Mouse (Mus musculus): Measurements from ENCODE around the gene Casp9. TPM values are rescaled to one million over a fixed set of nuclear protein-coding genes. Genes with fewer than 3 reads are reported as not detected.

The Casp9 gene
- polyA plus RNA-seq, 1 experiment from 2014 or later: 21.7 TPM

DNA sequence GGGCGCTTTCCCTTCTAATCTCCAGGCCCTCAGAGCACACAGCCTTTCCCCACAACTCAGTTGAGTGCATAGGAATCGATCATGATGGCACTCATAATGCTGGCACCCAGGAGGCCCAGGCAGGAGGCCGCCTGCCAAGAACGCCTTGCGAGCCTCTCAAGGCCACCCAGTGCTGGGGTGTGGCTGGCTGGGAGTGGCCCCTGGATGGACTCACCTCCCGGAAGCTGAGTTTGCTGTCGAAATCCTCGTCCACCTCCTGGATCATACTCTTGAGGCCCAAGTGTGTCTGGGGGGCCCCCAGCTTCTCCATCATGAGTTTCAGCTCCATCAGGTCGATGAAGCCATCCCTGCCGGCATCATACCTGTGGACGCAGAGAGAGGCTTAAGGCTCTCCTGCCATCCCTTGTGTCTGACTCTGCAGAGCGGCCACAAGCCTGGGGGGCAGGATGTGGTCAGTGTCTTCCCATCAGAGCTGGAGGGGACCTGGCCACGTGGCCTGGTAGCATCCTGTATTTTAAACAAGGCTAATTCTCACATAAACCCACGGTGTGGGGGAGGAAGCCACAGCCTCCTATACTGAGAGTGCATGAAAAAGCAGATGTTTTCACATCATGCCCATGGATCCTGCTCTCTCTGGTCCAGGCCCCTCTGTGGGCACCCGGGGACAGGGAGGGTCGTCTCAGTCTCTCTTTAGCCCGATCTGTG, 68.3 kb downstream of the Casp9 start:
- no peaks in the 10 kb centered on the region for H3K27me3 ChIP-seq (ENCODE audit: control insufficient read depth, insufficient read depth, low read length)
- DNase-seq (ENCODE audit: low spot score) (no peak), ATAC-seq (ENCODE audit: insufficient read depth, low FRiP score, low TSS enrichment) (no peak)
- no peak overlapping the region for H3K27ac ChIP-seq (ENCODE audit: low read depth, low read length)
- no peak overlapping the region for H3K4me2 ChIP-seq (ENCODE audit: low read depth)
- H3K9ac ChIP-seq (ENCODE audit: low read length): no peak overlapping the region
- WGBS: 86% methylated on average over 17 of the region's 17 CpGs
- no peaks in the 10 kb centered on the region for H3K4me1 ChIP-seq (ENCODE audit: control insufficient read depth, insufficient read depth, low read length)
- H3K9me3 ChIP-seq (ENCODE audit: control insufficient read depth, low read length): no peaks in the 10 kb centered on the region
- no peaks in the 10 kb centered on the region for H3K36me3 ChIP-seq (ENCODE audit: control insufficient read depth, insufficient read depth, low read length)
- no peak overlapping the region for H3K4me3 ChIP-seq (ENCODE audit: low read depth, low read length)

DNA sequence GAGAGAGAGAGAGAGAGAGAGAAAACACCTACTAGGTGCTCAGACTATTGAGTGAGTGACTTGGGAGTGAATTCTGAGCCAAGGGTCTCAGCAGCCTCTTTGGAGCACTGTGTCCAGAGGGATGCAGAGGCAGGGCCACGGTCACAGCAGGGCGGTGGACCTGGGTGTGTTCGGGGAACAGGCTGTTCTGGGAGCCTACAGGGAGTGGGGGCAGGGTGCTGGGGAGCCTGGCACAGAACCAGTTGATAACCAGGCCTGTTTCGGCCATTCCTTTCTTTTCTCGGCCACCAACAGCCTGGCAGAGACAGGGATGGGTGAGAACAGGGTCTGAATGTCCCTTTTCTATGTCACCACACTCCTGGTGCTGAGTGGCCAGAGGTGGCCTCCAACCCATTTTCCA, 69.5 kb downstream of the Casp9 start:
- DNase-seq (ENCODE audit: low spot score) (no peak), ATAC-seq (ENCODE audit: insufficient read depth, low FRiP score, low TSS enrichment) (no peak)

DNA sequence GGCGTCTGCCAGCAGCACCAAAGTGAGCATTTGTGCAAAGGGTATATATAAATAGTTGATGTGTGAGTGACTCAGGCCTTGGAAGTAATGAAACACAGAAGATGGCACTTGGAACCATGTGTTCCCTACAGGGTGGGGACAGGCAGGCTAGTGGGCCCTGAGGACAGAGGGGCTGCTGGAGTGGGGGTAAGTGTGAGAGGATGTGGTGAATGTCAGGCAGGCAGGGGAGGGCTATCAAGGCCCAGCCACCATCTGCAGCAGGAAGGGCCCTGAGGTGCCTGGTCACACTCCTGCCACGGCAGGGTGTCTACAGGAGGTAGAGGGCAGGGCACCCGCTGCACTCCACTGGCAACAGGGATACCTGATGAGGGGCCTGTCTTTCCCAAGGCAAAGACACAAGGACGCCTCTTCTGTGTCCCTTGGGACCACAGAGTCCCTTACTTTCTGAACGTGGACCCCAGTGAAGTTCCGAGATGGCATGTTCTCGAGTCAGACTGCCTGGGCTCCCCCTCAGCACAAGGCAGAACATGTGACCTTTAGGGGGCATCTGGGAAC, 70.4 kb downstream of the Casp9 start:
- Histone ChIP-seq H3K9me3 (ENCODE audit: control insufficient read depth, low read length) (no peaks in the 10 kb centered on the region), H3K4me1 (ENCODE audit: control insufficient read depth, insufficient read depth, low read length) (peaks cover 4% of the 10 kb centered on the region; the same call in 1 of the 2 replicates), H3K27me3 (ENCODE audit: control insufficient read depth, insufficient read depth, low read length) (no peaks in the 10 kb centered on the region), H3K4me3 (ENCODE audit: low read depth, low read length) (no peak overlapping the region), H3K4me2 (ENCODE audit: low read depth) (no peak overlapping the region), H3K27ac (ENCODE audit: low read depth, low read length) (no peak overlapping the region), H3K36me3 (ENCODE audit: control insufficient read depth, insufficient read depth, low read length) (no peaks in the 10 kb centered on the region), H3K9ac (ENCODE audit: low read length) (no peak overlapping the region)
- WGBS: 92% methylated on average over 7 of the region's 7 CpGs
- DNase-seq (ENCODE audit: low spot score): no peak
- ATAC-seq (ENCODE audit: insufficient read depth, low FRiP score, low TSS enrichment): no peak

More for the DNA sequence above, 69.5 kb downstream of the Casp9 start:
- peaks cover 4% of the 10 kb centered on the region; the same call in 1 of the 2 replicates for H3K4me1 ChIP-seq (ENCODE audit: control insufficient read depth, insufficient read depth, low read length)
- no peak overlapping the region for H3K4me2 ChIP-seq (ENCODE audit: low read depth)
- H3K36me3 ChIP-seq (ENCODE audit: control insufficient read depth, insufficient read depth, low read length): no peaks in the 10 kb centered on the region
- no peaks in the 10 kb centered on the region for H3K27me3 ChIP-seq (ENCODE audit: control insufficient read depth, insufficient read depth, low read length)
- H3K27ac ChIP-seq (ENCODE audit: low read depth, low read length): no peak overlapping the region
- H3K4me3 ChIP-seq (ENCODE audit: low read depth, low read length): no peak overlapping the region
- H3K9me3 ChIP-seq (ENCODE audit: control insufficient read depth, low read length): no peaks in the 10 kb centered on the region
- H3K9ac ChIP-seq (ENCODE audit: low read length): no peak overlapping the region
- 79% methylated on average over 5 of the region's 5 CpGs for WGBS

DNA sequence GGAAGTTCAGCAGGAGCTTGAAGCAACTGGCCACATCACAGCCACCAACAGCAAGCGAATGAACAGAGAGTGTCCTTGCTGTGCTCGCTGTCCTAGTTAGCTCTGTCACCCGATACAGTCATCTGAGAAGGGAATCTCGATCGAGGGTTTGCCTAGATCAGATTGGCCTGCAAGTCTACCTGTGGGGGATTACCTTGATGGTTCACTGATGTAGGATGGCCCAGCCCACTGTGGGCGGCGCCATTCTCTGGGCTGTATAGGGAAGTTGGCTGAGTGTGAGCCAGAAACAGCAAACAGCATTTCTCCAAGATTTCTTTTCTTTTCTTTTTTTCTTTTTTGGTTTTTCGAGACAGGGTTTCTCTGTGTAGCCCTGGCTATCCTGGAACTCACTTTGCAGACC, 71.1 kb downstream of the Casp9 start:
- no peaks in the 10 kb centered on the region for H3K9me3 ChIP-seq (ENCODE audit: control insufficient read depth, low read length)
- no peak overlapping the region for H3K27ac ChIP-seq (ENCODE audit: low read depth, low read length)
- H3K36me3 ChIP-seq (ENCODE audit: control insufficient read depth, insufficient read depth, low read length): no peaks in the 10 kb centered on the region
- no peaks in the 10 kb centered on the region for H3K27me3 ChIP-seq (ENCODE audit: control insufficient read depth, insufficient read depth, low read length)
- DNase-seq (ENCODE audit: low spot score) (no peak), ATAC-seq (ENCODE audit: insufficient read depth, low FRiP score, low TSS enrichment) (no peak)
- 91% methylated on average over 8 of the region's 8 CpGs for WGBS
- H3K4me1 ChIP-seq (ENCODE audit: control insufficient read depth, insufficient read depth, low read length): peaks cover 4% of the 10 kb centered on the region; the same call in 1 of the 2 replicates
- H3K9ac ChIP-seq (ENCODE audit: low read length): no peak overlapping the region
- no peak overlapping the region for H3K4me2 ChIP-seq (ENCODE audit: low read depth)
- no peak overlapping the region for H3K4me3 ChIP-seq (ENCODE audit: low read depth, low read length)

DNA sequence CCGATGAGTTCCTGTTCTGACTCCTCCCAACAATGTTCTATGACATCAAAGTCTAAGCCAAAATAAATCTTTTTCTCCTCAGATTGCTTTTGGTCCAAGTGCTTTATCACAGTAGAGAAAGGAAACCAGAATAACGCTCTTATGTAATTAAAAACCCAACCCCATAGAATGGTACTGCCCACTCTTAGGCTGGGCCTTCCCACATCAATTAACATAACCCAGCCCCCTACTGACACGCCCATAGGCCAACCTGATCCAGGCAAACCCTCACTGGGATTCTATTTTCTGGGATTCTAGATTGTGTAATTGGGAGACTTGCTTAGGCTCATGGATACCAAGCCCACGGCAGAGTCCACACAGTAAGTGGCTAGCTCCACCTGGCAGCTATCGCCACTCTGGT, 71.6 kb downstream of the Casp9 start:
- H3K36me3 ChIP-seq (ENCODE audit: control insufficient read depth, insufficient read depth, low read length): no peaks in the 10 kb centered on the region
- ATAC-seq (ENCODE audit: insufficient read depth, low FRiP score, low TSS enrichment) (no peak), DNase-seq (ENCODE audit: low spot score) (no peak)
- H3K27ac ChIP-seq (ENCODE audit: low read depth, low read length): no peak overlapping the region
- no peak overlapping the region for H3K9ac ChIP-seq (ENCODE audit: low read length)
- no peak overlapping the region for H3K4me3 ChIP-seq (ENCODE audit: low read depth, low read length)
- peaks cover 4% of the 10 kb centered on the region; the same call in 1 of the 2 replicates for H3K4me1 ChIP-seq (ENCODE audit: control insufficient read depth, insufficient read depth, low read length)
- H3K27me3 ChIP-seq (ENCODE audit: control insufficient read depth, insufficient read depth, low read length): no peaks in the 10 kb centered on the region
- H3K9me3 ChIP-seq (ENCODE audit: control insufficient read depth, low read length): no peaks in the 10 kb centered on the region
- WGBS: 91% methylated on average over 5 of the region's 5 CpGs
- no peak overlapping the region for H3K4me2 ChIP-seq (ENCODE audit: low read depth)

Other genes starting within 250 kb of the Casp9 start
- gene Fblim1, start 187.5 kb upstream of the Casp9 start, polyA plus RNA-seq (2014; fragmentation: Nextera tagmentation; extraction: Ambion mirVana): 31.5 and 34.9 TPM in 2 replicates
- 0.50 and 0.61 TPM in 2 replicates for gene Tmem82, start 175.0 kb upstream of the Casp9 start, polyA plus RNA-seq (2014; fragmentation: Nextera tagmentation; extraction: Ambion mirVana)
- gene Slc25a34, start 169.8 kb upstream of the Casp9 start, polyA plus RNA-seq (2014; fragmentation: Nextera tagmentation; extraction: Ambion mirVana): not detected in 2 replicates
- gene Plekhm2, start 128.7 kb upstream of the Casp9 start, polyA plus RNA-seq (2014; fragmentation: Nextera tagmentation; extraction: Ambion mirVana): 3.4 and 3.6 TPM in 2 replicates
- gene Rsc1a1, start 108.0 kb upstream of the Casp9 start, polyA plus RNA-seq (2014; fragmentation: Nextera tagmentation; extraction: Ambion mirVana): not detected in 2 replicates
- 23.0 and 25.7 TPM in 2 replicates for gene Ddi2, start 70.2 kb upstream of the Casp9 start, polyA plus RNA-seq (2014; fragmentation: Nextera tagmentation; extraction: Ambion mirVana)
- gene Agmat, start 46.9 kb upstream of the Casp9 start, polyA plus RNA-seq (2014; fragmentation: Nextera tagmentation; extraction: Ambion mirVana): 0.18 TPM in 1 of 2 replicates, not detected in the other
- 5.4 and 5.8 TPM in 2 replicates for gene Dnajc16, start 2.7 kb upstream of the Casp9 start, polyA plus RNA-seq (2014; fragmentation: Nextera tagmentation; extraction: Ambion mirVana)
- not detected in 2 replicates for gene Cela2a, start 32.5 kb downstream of the Casp9 start, polyA plus RNA-seq (2014; fragmentation: Nextera tagmentation; extraction: Ambion mirVana)
- gene Ctrc, start 52.7 kb downstream of the Casp9 start, polyA plus RNA-seq (2014; fragmentation: Nextera tagmentation; extraction: Ambion mirVana): not detected in 2 replicates
- 24.4 and 28.5 TPM in 2 replicates for gene Efhd2, start 81.3 kb downstream of the Casp9 start, polyA plus RNA-seq (2014; fragmentation: Nextera tagmentation; extraction: Ambion mirVana)
- 1.5 and 1.8 TPM in 2 replicates for gene Fhad1, start 221.5 kb downstream of the Casp9 start, polyA plus RNA-seq (2014; fragmentation: Nextera tagmentation; extraction: Ambion mirVana)